Mouse (Mus musculus): ENCODE results near the gene Cdr2l.

Gene Cdr2l

GRCm38 (mm10) chr11:115441417-115441816, 59.7 kb downstream of the Cdr2l start:
- no peak for DNase-seq (ENCODE audit: low spot score in 2 of 2)
